Mouse (Mus musculus): ENCODE measurements around the gene Krt15. TPM values are rescaled to one million over a fixed set of nuclear protein-coding genes. Genes with fewer than 3 reads are reported as not detected.
A peak's percentile ranks its signal among the peaks of the same experiment; 100 is the strongest.

Krt15 gene
- polyA plus RNA-seq (2014; fragmentation: Nextera tagmentation; extraction: Ambion mirVana): 0.17 and 0.22 TPM in 2 replicates

- H3K27ac ChIP-seq (ENCODE audit: low read depth, low read length): no peak within 1 kb of the TSS
- H3K4me2 ChIP-seq (ENCODE audit: low read length): no peak within 1 kb of the TSS
- no peak within 1 kb of the TSS for H3K9ac ChIP-seq (ENCODE audit: low read length)
- no peaks in the 10 kb centered on the region for H3K36me3 ChIP-seq (ENCODE audit: control insufficient read depth, insufficient read depth, low read length)
- no peak within 1 kb of the TSS for H3K4me3 ChIP-seq (ENCODE audit: low read depth, low read length)
- H3K9me3 ChIP-seq (replicated peaks; ENCODE audit: control insufficient read depth, low read length): no peaks in the 10 kb centered on the region
- 69% methylated on average over 7 of the region's 7 CpGs for WGBS
- ATAC-seq: no peak
- peaks cover 11% of the 10 kb centered on the region; the same call in 1 of the 2 replicates for H3K4me1 ChIP-seq (ENCODE audit: control insufficient read depth, insufficient read depth, low read length)
- no peak for DNase-seq (ENCODE audit: low spot score)
- no peaks in the 10 kb centered on the region for H3K27me3 ChIP-seq (replicated peaks; ENCODE audit: control insufficient read depth, insufficient read depth, low read length)
Measured at GRCm38 (mm10) chr11:100135731-100136130, at the start of gene Krt15. Gene Krt15, minus strand, starts transcription at chr11:100135928.

- no peak overlapping the region for H3K9ac ChIP-seq (ENCODE audit: low read length)
- no peaks in the 10 kb centered on the region for H3K36me3 ChIP-seq (ENCODE audit: control insufficient read depth, insufficient read depth, low read length)
- no peak overlapping the region for H3K4me2 ChIP-seq (ENCODE audit: low read length)
- no peaks in the 10 kb centered on the region for H3K4me1 ChIP-seq (ENCODE audit: control insufficient read depth, insufficient read depth, low read length)
- H3K4me3 ChIP-seq (ENCODE audit: low read depth, low read length): no peak overlapping the region
- H3K27ac ChIP-seq (ENCODE audit: low read depth, low read length): no peak overlapping the region
- no peak for ATAC-seq
- no peak for DNase-seq (ENCODE audit: low spot score)
- 80% methylated on average over 7 of the region's 7 CpGs for WGBS
- H3K27me3 ChIP-seq (replicated peaks; ENCODE audit: control insufficient read depth, insufficient read depth, low read length): no peaks in the 10 kb centered on the region
- H3K9me3 ChIP-seq (replicated peaks; ENCODE audit: control insufficient read depth, low read length): no peaks in the 10 kb centered on the region
Measured at GRCm38 (mm10) chr11:100181725-100182124, 46.0 kb upstream of the Krt15 start.

- Histone ChIP-seq H3K4me3 (ENCODE audit: low read depth, low read length) (no peak overlapping the region), H3K4me2 (ENCODE audit: low read length) (no peak overlapping the region), H3K27ac (ENCODE audit: low read depth, low read length) (no peak overlapping the region), H3K9me3 (replicated peaks; ENCODE audit: control insufficient read depth, low read length) (no peaks in the 10 kb centered on the region), H3K4me1 (ENCODE audit: control insufficient read depth, insufficient read depth, low read length) (no peaks in the 10 kb centered on the region), H3K36me3 (ENCODE audit: control insufficient read depth, insufficient read depth, low read length) (no peaks in the 10 kb centered on the region), H3K9ac (ENCODE audit: low read length) (no peak overlapping the region), H3K27me3 (replicated peaks; ENCODE audit: control insufficient read depth, insufficient read depth, low read length) (no peaks in the 10 kb centered on the region)
- WGBS: 79% methylated on average over 3 of the region's 3 CpGs
- DNase-seq (ENCODE audit: low spot score): no peak
- no peak for ATAC-seq
Measured at GRCm38 (mm10) chr11:100179260-100179659, 43.5 kb upstream of the Krt15 start.

GRCm38 (mm10) chr11:100178307-100178706 is 42.6 kb upstream of the Krt15 start:
- DNase-seq (ENCODE audit: low spot score) (peak; percentile 10), ATAC-seq (no peak)
- no peaks in the 10 kb centered on the region for H3K4me1 ChIP-seq (ENCODE audit: control insufficient read depth, insufficient read depth, low read length)
- no peaks in the 10 kb centered on the region for H3K27me3 ChIP-seq (replicated peaks; ENCODE audit: control insufficient read depth, insufficient read depth, low read length)
- H3K4me2 ChIP-seq (ENCODE audit: low read length): no peak overlapping the region
- no peak overlapping the region for H3K9ac ChIP-seq (ENCODE audit: low read length)
- H3K36me3 ChIP-seq (ENCODE audit: control insufficient read depth, insufficient read depth, low read length): no peaks in the 10 kb centered on the region
- no peak overlapping the region for H3K27ac ChIP-seq (ENCODE audit: low read depth, low read length)
- H3K4me3 ChIP-seq (ENCODE audit: low read depth, low read length): no peak overlapping the region
- WGBS: 80% methylated on average over 5 of the region's 5 CpGs
- no peaks in the 10 kb centered on the region for H3K9me3 ChIP-seq (replicated peaks; ENCODE audit: control insufficient read depth, low read length)

GRCm38 (mm10) chr11:100176791-100177190 is 41.1 kb upstream of the Krt15 start:
- H3K27me3 ChIP-seq (replicated peaks; ENCODE audit: control insufficient read depth, insufficient read depth, low read length): no peaks in the 10 kb centered on the region
- no peak overlapping the region for H3K27ac ChIP-seq (ENCODE audit: low read depth, low read length)
- WGBS: 86% methylated on average over 9 of the region's 9 CpGs
- no peaks in the 10 kb centered on the region for H3K36me3 ChIP-seq (ENCODE audit: control insufficient read depth, insufficient read depth, low read length)
- no peak overlapping the region for H3K9ac ChIP-seq (ENCODE audit: low read length)
- DNase-seq (ENCODE audit: low spot score): no peak
- no peaks in the 10 kb centered on the region for H3K9me3 ChIP-seq (replicated peaks; ENCODE audit: control insufficient read depth, low read length)
- H3K4me1 ChIP-seq (ENCODE audit: control insufficient read depth, insufficient read depth, low read length): no peaks in the 10 kb centered on the region
- H3K4me3 ChIP-seq (ENCODE audit: low read depth, low read length): no peak overlapping the region
- H3K4me2 ChIP-seq (ENCODE audit: low read length): no peak overlapping the region
- no peak for ATAC-seq

GRCm38 (mm10) chr11:100168765-100169762 is 33.3 kb upstream of the Krt15 start:
- DNase-seq (ENCODE audit: low spot score): peak; percentile 72
- Histone ChIP-seq H3K4me3 (ENCODE audit: low read depth, low read length) (no peak overlapping the region), H3K9ac (ENCODE audit: low read length) (no peak overlapping the region), H3K4me1 (ENCODE audit: control insufficient read depth, insufficient read depth, low read length) (no peaks in the 10 kb centered on the region), H3K27ac (ENCODE audit: low read depth, low read length) (no peak overlapping the region), H3K36me3 (ENCODE audit: control insufficient read depth, insufficient read depth, low read length) (no peaks in the 10 kb centered on the region), H3K27me3 (replicated peaks; ENCODE audit: control insufficient read depth, insufficient read depth, low read length) (no peaks in the 10 kb centered on the region), H3K4me2 (ENCODE audit: low read length) (no peak overlapping the region), H3K9me3 (replicated peaks; ENCODE audit: control insufficient read depth, low read length) (no peaks in the 10 kb centered on the region)
- WGBS: 28% methylated on average over 14 of the region's 14 CpGs
- ATAC-seq: 0 out of 2 replicates have a peak, but pooled peaks have one; percentile 26

GRCm38 (mm10) chr11:100168071-100168470 is 32.3 kb upstream of the Krt15 start:
- Histone ChIP-seq H3K4me3 (ENCODE audit: low read depth, low read length) (no peak overlapping the region), H3K36me3 (ENCODE audit: control insufficient read depth, insufficient read depth, low read length) (no peaks in the 10 kb centered on the region), H3K4me2 (ENCODE audit: low read length) (no peak overlapping the region), H3K9me3 (replicated peaks; ENCODE audit: control insufficient read depth, low read length) (no peaks in the 10 kb centered on the region), H3K27me3 (replicated peaks; ENCODE audit: control insufficient read depth, insufficient read depth, low read length) (no peaks in the 10 kb centered on the region), H3K27ac (ENCODE audit: low read depth, low read length) (no peak overlapping the region), H3K4me1 (ENCODE audit: control insufficient read depth, insufficient read depth, low read length) (no peaks in the 10 kb centered on the region), H3K9ac (ENCODE audit: low read length) (no peak overlapping the region)
- DNase-seq (ENCODE audit: low spot score) (no peak), ATAC-seq (no peak)
- WGBS: 87% methylated on average over 8 of the region's 8 CpGs

GRCm38 (mm10) chr11:100164392-100164791 is 28.7 kb upstream of the Krt15 start:
- H3K27me3 ChIP-seq (replicated peaks; ENCODE audit: control insufficient read depth, insufficient read depth, low read length): no peaks in the 10 kb centered on the region
- no peak overlapping the region for H3K9ac ChIP-seq (ENCODE audit: low read length)
- no peaks in the 10 kb centered on the region for H3K9me3 ChIP-seq (replicated peaks; ENCODE audit: control insufficient read depth, low read length)
- DNase-seq (ENCODE audit: low spot score): no peak
- ATAC-seq: no peak
- no peaks in the 10 kb centered on the region for H3K36me3 ChIP-seq (ENCODE audit: control insufficient read depth, insufficient read depth, low read length)
- WGBS: 78% methylated on average over 7 of the region's 7 CpGs
- H3K4me3 ChIP-seq (ENCODE audit: low read depth, low read length): no peak overlapping the region
- H3K4me2 ChIP-seq (ENCODE audit: low read length): no peak overlapping the region
- H3K4me1 ChIP-seq (ENCODE audit: control insufficient read depth, insufficient read depth, low read length): no peaks in the 10 kb centered on the region
- H3K27ac ChIP-seq (ENCODE audit: low read depth, low read length): no peak overlapping the region

- WGBS: 56% methylated on average over 6 of the region's 6 CpGs
- no peaks in the 10 kb centered on the region for H3K4me1 ChIP-seq (ENCODE audit: control insufficient read depth, insufficient read depth, low read length)
- H3K36me3 ChIP-seq (ENCODE audit: control insufficient read depth, insufficient read depth, low read length): no peaks in the 10 kb centered on the region
- no peak overlapping the region for H3K27ac ChIP-seq (ENCODE audit: low read depth, low read length)
- ATAC-seq (no peak), DNase-seq (ENCODE audit: low spot score) (no peak)
- no peak overlapping the region for H3K4me3 ChIP-seq (ENCODE audit: low read depth, low read length)
- no peaks in the 10 kb centered on the region for H3K27me3 ChIP-seq (replicated peaks; ENCODE audit: control insufficient read depth, insufficient read depth, low read length)
- no peaks in the 10 kb centered on the region for H3K9me3 ChIP-seq (replicated peaks; ENCODE audit: control insufficient read depth, low read length)
- H3K4me2 ChIP-seq (ENCODE audit: low read length): no peak overlapping the region
- no peak overlapping the region for H3K9ac ChIP-seq (ENCODE audit: low read length)
Measured at GRCm38 (mm10) chr11:100157908-100158477, 22.3 kb upstream of the Krt15 start.
